Mouse (Mus musculus) olfactory bulb, adult 2 months (tissue): ENCODE results near the gene Gm10128.
"Not testable (repeated sequence)": the region's sequence is repeated elsewhere in the genome, so short reads cannot be mapped to it uniquely, and the experiment has no call there.

Experiments
- CTCF ChIP-seq: fragments of 200-500 bp; IDR thresholded peaks from 2 replicates; pipeline ENCODE4 v1.5.1; 2012; ENCODE audit warnings: low read depth, mild to moderate bottlenecking, low read length, moderate library complexity; ENCODE audit not compliant: insufficient read depth
- POLR2A ChIP-seq: fragments of 200-500 bp; IDR thresholded peaks from 2 replicates; pipeline ENCODE4 v1.6.1; 2012; ENCODE audit warnings: mild to moderate bottlenecking, low read depth, low read length, moderate library complexity; ENCODE audit not compliant: insufficient read depth

- not testable (repeated sequence) for TF ChIP-seq POLR2A, CTCF
Observed at GRCm38 (mm10) chr14:7595492-7595891, 48.3 kb downstream of the Gm10128 start, which contains the start of gene Gm10338.
